Mouse (Mus musculus) heart, embryonic 15.5 days (tissue): ENCODE results near the gene Gm20662. TPM values are rescaled to one million over a fixed set of nuclear protein-coding genes. Genes with fewer than 3 reads are reported as not detected.

Source experiments
- ATAC-seq: fragments of 200-750 bp; cut with Nextera tagmentation; replicated peaks from 2 replicates; pipeline ENCODE4 v1.8.0; 2017; ENCODE audit warnings: low read depth, moderate TSS enrichment; ENCODE audit not compliant: insufficient number of reproducible peaks, insufficient read depth, low FRiP score
- H3K27ac ChIP-seq: fragments of 300-500 bp; sonication (generic); 2 replicates; pipeline ENCODE4 v1.5.1; 2015; ENCODE audit warnings: mild to moderate bottlenecking, inconsistent platforms
- H3K27me3 ChIP-seq: fragments of 300-500 bp; sonication (generic); 2 replicates; pipeline ENCODE4 v1.6.1; 2015; ENCODE audit warnings: inconsistent platforms
- H3K36me3 ChIP-seq: fragments of 300-500 bp; sonication (generic); 2 replicates; pipeline ENCODE4 v1.6.1; 2015; ENCODE audit warnings: mild to moderate bottlenecking, inconsistent platforms
- H3K4me1 ChIP-seq: fragments of 300-500 bp; sonication (generic); replicated peaks from 2 replicates; pipeline ENCODE4 v1.6.1; 2015; ENCODE audit warnings: inconsistent platforms
- H3K4me2 ChIP-seq: fragments of 300-500 bp; sonication (generic); 2 replicates; pipeline ENCODE4 v1.6.1; 2015; ENCODE audit warnings: inconsistent platforms, mild to moderate bottlenecking, moderate library complexity
- H3K4me3 ChIP-seq: fragments of 300-500 bp; sonication (generic); 2 replicates; pipeline ENCODE4 v1.5.1; 2015; ENCODE audit warnings: mild to moderate bottlenecking, inconsistent platforms
- H3K9ac ChIP-seq: fragments of 300-500 bp; sonication (generic); 2 replicates; pipeline ENCODE4 v1.6.1; 2015; ENCODE audit warnings: mild to moderate bottlenecking, inconsistent platforms
- H3K9me3 ChIP-seq: fragments of 300-500 bp; sonication (generic); replicated peaks from 2 replicates; pipeline ENCODE4 v1.6.1; 2016; ENCODE audit warnings: inconsistent platforms
- WGBS: fragments of 180-500 bp; shearing (Covaris S2); methylation state at CpG from one replicate; pipeline ENCODE4 v1.1.7; 2015; ENCODE audit warnings: mixed read lengths; 5-methylcytosine and 5-hydroxymethylcytosine counted together
- polyA plus RNA-seq: library from polyadenylated mRNA; unstranded; fragments of >200 nt; fragmentation: Nextera tagmentation; extraction: Ambion mirVana; gene quantifications from 2 replicates; pipeline ENCODE4 v1.2.1, GENCODE M21; 2015

Gene Gm20662
- polyA plus RNA-seq, 1 experiment from 2014 or later, result 0.19 TPM

DNA sequence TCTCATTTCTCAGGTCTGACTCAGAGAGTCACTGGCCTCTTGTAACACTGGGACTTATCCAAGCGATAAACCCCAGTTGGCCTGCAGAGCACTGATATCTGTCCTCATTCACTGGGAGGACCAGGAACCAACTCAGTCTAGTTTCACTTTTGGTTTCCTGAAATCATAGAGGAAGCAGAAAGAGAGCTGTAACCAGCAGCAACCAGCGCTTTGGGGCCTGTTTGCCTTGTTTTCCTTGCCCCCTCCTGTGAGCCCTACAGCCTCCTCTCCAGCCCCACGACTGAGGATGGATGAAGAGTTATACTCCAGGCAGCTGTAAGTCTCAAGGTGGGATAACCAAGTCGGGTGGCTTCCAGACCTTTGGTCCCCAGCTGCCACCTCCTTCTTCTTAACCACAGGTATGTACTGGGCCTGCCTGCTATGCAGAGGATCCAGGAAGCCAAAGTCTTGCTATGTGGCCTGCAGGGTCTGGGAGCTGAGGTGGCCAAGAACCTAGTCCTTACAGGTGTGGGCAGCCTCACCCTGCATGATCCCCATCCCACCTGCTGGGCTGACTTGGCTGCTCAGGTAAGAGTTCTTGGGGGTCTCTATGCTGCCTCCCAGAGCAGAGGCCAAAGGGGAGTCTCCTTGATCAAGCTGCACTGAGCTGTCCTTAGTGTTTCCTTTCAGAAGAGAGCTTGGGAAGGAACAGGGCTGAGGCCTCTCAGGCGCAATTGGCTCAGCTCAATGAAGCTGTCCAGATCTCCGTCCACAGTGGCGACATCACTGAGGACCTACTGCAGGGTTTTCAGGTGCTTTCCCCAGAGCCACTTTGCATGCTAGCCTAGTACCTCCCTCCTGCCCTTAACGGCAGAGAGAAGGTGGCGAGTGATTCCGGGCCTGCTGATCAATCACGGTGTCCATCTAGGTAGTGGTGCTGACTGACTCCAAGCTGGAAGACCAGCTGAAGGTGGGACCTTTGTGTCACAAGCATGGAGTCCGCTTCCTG is 20.5 kb upstream of the Gm20662 start, which contains the start of gene Uba7:
TSS of gene Uba7 (plus strand) at position 107 of the 988 bp plus-strand sequence.
- WGBS, result 40% methylated on average over 12 of the region's 12 CpGs
- peak; percentile 57 for ATAC-seq
- peaks cover 14% of the 10 kb centered on the region; the same call in 1 of the 2 replicates for H3K36me3 ChIP-seq
- peak within 1 kb of the TSS; percentile 44 for H3K4me3 ChIP-seq
- peak within 1 kb of the TSS; percentile 71 for H3K4me2 ChIP-seq
- H3K9me3 ChIP-seq, result no peaks in the 10 kb centered on the region
- peak within 1 kb of the TSS; percentile 89 for H3K27ac ChIP-seq
- peaks cover 40% of the 10 kb centered on the region for H3K4me1 ChIP-seq
- peak within 1 kb of the TSS; percentile 51 for H3K9ac ChIP-seq
- no peaks in the 10 kb centered on the region for H3K27me3 ChIP-seq

DNA sequence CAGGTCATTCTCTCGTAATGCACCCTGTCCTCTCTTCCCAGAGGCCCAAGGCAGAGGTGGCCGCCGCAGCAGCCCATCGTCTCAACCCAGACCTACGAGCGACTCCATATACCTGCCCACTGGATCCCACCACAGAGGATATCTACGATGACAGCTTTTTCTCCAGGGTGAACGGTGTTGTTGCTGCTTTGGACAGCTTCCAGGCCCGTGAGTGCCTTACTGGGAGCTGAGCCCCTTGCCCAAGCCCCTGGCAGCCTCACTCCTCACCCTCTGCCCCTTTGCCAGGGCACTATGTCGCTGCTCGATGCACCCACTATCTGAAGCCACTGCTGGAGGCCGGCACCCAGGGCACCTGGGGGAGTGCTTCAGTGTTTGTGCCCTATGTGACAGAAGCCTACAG is 17.3 kb upstream of the Gm20662 start:
- Histone ChIP-seq H3K4me2 (no peak overlapping the region), H3K9me3 (no peaks in the 10 kb centered on the region), H3K9ac (no peak overlapping the region), H3K27me3 (no peaks in the 10 kb centered on the region), H3K4me1 (peaks cover 66% of the 10 kb centered on the region), H3K4me3 (no peak overlapping the region), H3K27ac (no peak overlapping the region), H3K36me3 (peaks cover 11% of the 10 kb centered on the region; the same call in 1 of the 2 replicates)
- no peak for ATAC-seq
- WGBS, result 87% methylated on average over 12 of the region's 12 CpGs

DNA sequence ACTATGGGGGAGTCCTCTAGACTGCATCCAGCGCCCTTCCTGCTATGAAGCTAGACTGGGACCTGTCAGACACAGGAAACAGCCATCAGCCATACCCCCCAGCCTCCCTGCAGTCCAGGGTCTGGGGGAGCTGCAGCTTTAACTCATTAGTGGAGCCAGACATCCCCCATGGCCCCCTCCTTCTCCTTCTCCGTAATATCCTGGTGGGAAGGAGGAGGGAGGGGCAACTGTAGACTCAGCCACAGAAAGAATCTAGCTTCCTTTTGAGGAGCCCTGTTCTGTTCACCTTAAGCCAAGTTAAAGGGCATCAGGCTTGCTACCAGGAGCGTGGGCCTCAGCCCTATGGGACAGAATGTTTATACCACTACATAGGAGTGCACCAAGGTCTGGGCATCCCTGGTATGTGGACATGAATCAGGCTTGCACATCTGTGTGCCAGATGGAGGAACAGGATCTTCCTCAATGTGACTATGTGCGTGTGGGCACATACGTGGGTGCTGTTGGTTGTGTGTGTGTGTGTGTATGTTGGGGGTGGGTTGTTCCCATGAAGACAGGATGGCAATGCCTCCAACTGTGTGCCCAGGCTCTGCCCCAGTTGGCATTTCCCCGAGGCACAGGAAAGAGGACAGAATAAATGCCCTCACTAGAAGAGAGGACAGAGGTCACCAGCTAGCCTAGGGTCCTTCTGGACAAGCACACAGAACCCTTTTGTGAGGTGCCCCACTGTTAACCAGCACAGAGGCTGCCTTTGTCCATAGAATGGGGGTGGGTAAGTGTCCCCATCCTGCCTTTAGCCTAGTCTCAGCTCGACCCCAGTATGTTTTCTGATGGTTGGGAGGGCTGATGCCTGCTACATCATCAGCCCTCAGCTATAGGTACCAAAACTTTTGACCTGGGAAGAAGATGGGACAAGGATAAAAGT is 14.2 kb upstream of the Gm20662 start:
- peaks cover 57% of the 10 kb centered on the region for H3K4me1 ChIP-seq
- peak; percentile 8; the same call in 1 of the 2 replicates for ATAC-seq
- 41% methylated on average over 7 of the region's 7 CpGs for WGBS
- no peaks in the 10 kb centered on the region for H3K27me3 ChIP-seq
- H3K4me2 ChIP-seq, result peak overlapping the region; percentile 75
- peaks cover 11% of the 10 kb centered on the region; the same call in 1 of the 2 replicates for H3K36me3 ChIP-seq
- H3K27ac ChIP-seq, result peak overlapping the region; percentile 92
- H3K9me3 ChIP-seq, result no peaks in the 10 kb centered on the region
- H3K4me3 ChIP-seq, result peak overlapping the region; percentile 65
- peak overlapping the region; percentile 16 for H3K9ac ChIP-seq

DNA sequence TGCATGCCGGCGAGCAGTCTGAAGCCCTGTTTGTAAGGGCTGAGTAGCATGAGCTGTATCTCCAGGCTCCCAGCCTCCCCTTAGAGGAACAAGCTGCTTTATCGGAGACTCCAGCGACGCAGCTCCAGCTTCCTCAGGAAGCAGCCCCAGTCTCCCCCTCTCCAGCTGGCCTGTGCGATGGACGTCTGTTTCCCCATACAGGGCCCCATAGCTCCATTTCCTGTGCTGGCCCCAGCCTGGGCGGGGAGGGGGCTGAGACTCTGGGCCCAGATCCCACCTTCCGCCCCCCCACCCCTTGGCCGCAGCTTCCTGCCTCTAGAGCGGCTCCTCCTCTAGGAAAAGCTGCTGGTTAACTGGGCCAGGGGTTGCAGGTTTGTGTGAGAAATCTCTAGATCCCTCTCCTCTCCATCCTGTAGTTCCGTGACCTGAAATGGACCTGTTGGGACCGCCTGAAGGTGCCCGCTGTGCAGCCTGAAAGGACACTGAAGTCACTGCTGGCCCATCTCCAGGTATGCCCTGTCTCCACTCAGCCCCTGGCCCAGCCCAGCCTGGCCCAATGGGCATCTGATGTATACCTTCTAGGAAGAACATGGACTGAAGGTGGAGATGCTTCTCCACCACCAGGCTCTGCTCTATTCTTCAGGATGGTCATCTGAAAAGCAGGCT is 13.3 kb upstream of the Gm20662 start, which contains the start of gene Gm20661:
TSS of gene Gm20661 (plus strand) at position 378 of the 666 bp plus-strand sequence.
- peak within 1 kb of the TSS; percentile 75 for H3K4me2 ChIP-seq
- peak within 1 kb of the TSS; percentile 61 for H3K9ac ChIP-seq
- no peaks in the 10 kb centered on the region for H3K9me3 ChIP-seq
- H3K27ac ChIP-seq, result peak within 1 kb of the TSS; percentile 92
- H3K27me3 ChIP-seq, result no peaks in the 10 kb centered on the region
- peaks cover 56% of the 10 kb centered on the region for H3K4me1 ChIP-seq
- WGBS, result 8% methylated on average over 14 of the region's 14 CpGs
- peak within 1 kb of the TSS; percentile 65 for H3K4me3 ChIP-seq
- peak; percentile 80 for ATAC-seq
- peaks cover 5% of the 10 kb centered on the region; the same call in 1 of the 2 replicates for H3K36me3 ChIP-seq

DNA sequence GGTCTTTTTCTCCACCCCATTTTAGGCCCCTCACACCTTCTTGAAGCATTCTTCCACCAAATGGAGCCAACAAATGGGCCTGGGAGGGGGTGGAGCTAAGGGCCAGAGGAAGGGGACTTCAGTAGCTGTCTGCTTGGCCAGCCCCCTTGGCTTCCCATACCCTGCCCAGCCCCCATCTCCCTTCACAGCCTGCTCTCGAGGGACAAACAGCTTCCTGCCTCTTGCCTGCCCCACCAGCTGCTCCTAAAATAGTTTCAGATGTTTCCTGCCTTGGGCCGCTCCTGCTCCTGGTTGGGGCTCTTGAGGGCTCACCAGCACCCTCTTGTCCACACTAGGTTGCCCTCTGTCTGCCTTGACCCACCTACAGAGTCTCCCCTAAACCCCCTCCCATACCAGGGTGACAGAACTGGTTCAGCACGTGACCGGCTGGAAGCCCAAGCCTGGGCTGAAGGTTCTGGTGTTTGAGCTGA is 12.7 kb upstream of the Gm20662 start:
- peaks cover 54% of the 10 kb centered on the region for H3K4me1 ChIP-seq
- H3K27me3 ChIP-seq, result no peaks in the 10 kb centered on the region
- H3K4me2 ChIP-seq, result peak overlapping the region; percentile 75
- H3K36me3 ChIP-seq, result peaks cover 5% of the 10 kb centered on the region; the same call in 1 of the 2 replicates
- H3K27ac ChIP-seq, result peak overlapping the region; percentile 92
- H3K4me3 ChIP-seq, result peak overlapping the region; percentile 65
- 4% methylated on average over 4 of the region's 4 CpGs for WGBS
- no peaks in the 10 kb centered on the region for H3K9me3 ChIP-seq
- peak overlapping the region; percentile 61 for H3K9ac ChIP-seq
- ATAC-seq, result peak; percentile 56

DNA sequence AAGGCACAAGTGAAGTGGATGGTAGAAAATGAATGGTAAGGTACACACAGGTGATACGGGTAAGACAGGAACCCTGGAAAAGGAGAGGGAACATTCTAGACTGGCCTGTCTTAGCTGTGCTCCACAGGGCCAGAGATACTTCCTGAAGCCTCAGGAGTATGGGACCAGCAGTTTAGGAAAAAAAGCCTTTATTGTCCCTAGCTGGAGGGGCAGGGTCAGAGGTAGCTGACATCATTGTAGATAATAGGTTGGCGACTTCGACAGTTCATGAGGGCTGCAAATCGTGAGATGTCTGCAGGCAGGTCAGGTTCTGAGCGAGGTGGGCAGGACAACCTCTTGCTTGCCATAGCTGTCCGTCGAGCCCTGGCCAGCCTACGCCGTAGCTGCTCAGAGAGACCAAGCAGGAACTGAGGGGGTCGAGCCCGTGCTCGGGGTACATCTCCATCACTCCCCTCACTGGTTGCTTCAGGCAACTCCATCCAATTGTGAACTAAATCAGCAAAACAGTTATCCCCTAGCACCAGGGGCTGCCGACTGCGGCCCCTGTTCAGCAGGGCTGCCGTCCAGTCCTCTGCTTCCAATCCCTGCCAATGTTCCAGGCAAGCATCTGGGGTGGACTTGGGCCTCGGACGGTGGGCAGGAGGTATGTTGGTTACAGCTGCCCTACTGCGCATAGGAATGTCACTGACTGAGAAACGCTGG is 11.9 kb upstream of the Gm20662 start:
- Histone ChIP-seq H3K4me1 (peaks cover 54% of the 10 kb centered on the region), H3K9me3 (no peaks in the 10 kb centered on the region), H3K36me3 (no peaks in the 10 kb centered on the region; the same call in 1 of the 2 replicates), H3K4me2 (peak overlapping the region; percentile 75), H3K27me3 (no peaks in the 10 kb centered on the region), H3K27ac (peak overlapping the region; percentile 92), H3K4me3 (peak overlapping the region; percentile 65), H3K9ac (peak overlapping the region; percentile 61)
- WGBS, result 47% methylated on average over 19 of the region's 19 CpGs
- no peak for ATAC-seq

DNA sequence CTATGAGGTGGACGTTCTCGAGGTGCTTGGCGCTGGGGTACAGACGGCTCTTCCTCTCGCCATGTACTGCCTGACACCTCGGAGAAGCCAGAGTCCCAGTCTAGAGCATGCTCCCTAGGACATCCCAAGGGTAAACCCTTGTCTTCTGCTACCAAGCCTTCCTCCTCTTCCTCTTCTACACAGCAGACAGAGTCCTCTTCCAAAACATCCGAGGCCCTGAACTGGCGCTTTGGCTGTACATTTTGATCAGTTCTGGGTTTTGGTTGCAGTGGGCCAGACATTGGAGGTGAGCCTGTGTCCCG is 11.4 kb upstream of the Gm20662 start:
- H3K4me3 ChIP-seq, result peak overlapping the region; percentile 65
- peak overlapping the region; percentile 92 for H3K27ac ChIP-seq
- ATAC-seq, result no peak
- H3K9ac ChIP-seq, result peak overlapping the region; percentile 61
- H3K9me3 ChIP-seq, result no peaks in the 10 kb centered on the region
- H3K27me3 ChIP-seq, result no peaks in the 10 kb centered on the region
- peaks cover 54% of the 10 kb centered on the region for H3K4me1 ChIP-seq
- H3K4me2 ChIP-seq, result peak overlapping the region; percentile 75
- 36% methylated on average over 9 of the region's 9 CpGs for WGBS
- H3K36me3 ChIP-seq, result no peaks in the 10 kb centered on the region

DNA sequence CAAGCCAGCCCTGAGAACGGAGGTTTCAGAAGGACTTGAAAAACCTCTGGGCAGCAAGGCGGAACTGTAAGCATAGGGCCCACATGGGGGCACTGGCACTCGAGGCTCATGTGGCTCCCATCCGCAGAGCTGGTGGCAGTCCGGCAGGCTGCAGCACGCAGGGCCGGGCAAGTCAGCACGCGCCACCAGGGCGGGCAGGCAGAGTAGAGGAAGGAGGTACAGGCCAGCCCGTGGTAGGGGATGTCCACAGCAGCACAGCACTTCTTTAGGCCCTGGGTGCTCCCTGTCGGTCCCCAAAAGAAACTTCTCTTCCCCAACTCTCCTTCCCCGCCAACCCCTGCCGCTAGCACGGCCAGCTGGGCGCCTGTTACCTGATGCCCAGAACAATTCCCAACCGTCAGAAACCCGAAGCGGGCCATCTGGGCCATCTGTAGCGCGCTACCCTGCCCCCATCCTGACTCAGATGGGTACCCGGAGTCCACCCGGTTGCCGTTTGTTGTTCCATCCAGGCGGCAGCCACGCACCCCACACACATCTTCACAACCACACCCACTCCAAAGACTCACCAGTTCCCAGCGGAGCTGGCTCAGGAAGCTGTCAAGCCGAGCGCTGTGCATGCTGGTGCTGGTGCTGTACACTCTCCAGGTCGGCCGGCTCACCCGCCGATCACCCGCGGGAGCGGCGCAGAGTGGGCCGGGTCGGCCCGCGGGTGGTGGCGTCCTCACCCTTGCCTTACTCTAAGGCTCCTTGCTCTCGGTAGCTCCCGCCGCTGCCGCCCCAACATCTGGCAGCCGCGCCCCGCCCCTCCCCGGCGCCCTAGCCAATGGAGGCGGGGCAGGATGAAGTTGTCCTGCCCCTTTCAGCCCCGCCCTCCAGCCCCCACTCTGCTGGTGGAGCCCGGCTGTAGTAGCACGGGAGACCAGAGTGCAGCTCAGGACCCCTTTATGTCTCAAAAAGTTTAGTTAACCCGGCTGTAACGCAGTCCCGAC is 10.7 kb upstream of the Gm20662 start, which contains the start of gene Inka1:
TSS of gene Inka1 (minus strand) at position 749 of the 989 bp plus-strand sequence.
- under 1% methylated on average over 58 of the region's 58 CpGs for WGBS
- Histone ChIP-seq H3K36me3 (no peaks in the 10 kb centered on the region), H3K4me1 (peaks cover 52% of the 10 kb centered on the region)

DNA sequence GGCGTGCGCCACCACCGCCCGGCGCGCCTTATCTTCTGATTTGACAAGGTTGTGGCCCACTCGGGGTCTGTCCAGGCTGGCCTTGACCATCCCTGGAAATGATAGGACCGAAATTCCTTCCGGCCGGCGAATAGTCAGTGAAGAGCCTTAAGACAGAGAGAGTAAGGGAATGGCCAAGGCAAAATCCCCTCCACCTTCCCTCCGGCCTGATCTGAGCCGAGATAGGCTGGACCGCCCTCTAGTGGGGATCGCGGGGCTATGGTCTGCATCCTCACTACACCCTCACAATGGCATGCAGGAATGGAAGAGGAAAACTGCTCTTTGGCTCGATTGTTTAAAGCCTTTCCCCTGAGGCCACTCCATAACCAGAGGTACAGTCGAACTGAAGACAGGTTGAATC is 9.8 kb upstream of the Gm20662 start:
- no peaks in the 10 kb centered on the region for H3K36me3 ChIP-seq
- 3% methylated on average over 18 of the region's 18 CpGs for WGBS
- peak overlapping the region; percentile 65 for H3K4me3 ChIP-seq
- H3K4me1 ChIP-seq, result peaks cover 43% of the 10 kb centered on the region
- peak overlapping the region; percentile 75 for H3K4me2 ChIP-seq
- 0 out of 2 replicates have a peak, but pooled peaks have one; percentile 7 for ATAC-seq
- H3K27me3 ChIP-seq, result no peaks in the 10 kb centered on the region
- H3K9me3 ChIP-seq, result no peaks in the 10 kb centered on the region
- H3K27ac ChIP-seq, result peak overlapping the region; percentile 92
- no peak overlapping the region for H3K9ac ChIP-seq

More for the DNA sequence above, 10.7 kb upstream of the Gm20662 start, which contains the start of gene Inka1:
- H3K4me2 ChIP-seq, result peak within 1 kb of the TSS; percentile 75
- no peaks in the 10 kb centered on the region for H3K27me3 ChIP-seq
- peak within 1 kb of the TSS; percentile 92 for H3K27ac ChIP-seq
- ATAC-seq, result peak; percentile 63
- peak within 1 kb of the TSS; percentile 65 for H3K4me3 ChIP-seq
- H3K9ac ChIP-seq, result peak within 1 kb of the TSS; percentile 61
- no peaks in the 10 kb centered on the region for H3K9me3 ChIP-seq
